Mouse (Mus musculus) limb, embryonic 12.5 days (tissue): ENCODE measurements around the gene Lcp1. TPM values are rescaled to one million over a fixed set of nuclear protein-coding genes. Genes with fewer than 3 reads are reported as not detected.
A peak's percentile ranks its signal among the peaks of the same experiment; 100 is the strongest.

Source experiments
- ATAC-seq: fragments of 200-750 bp; cut with Nextera tagmentation; 2 replicates; pipeline ENCODE4 v1.8.0; 2017; ENCODE audit warnings: low read depth, moderate TSS enrichment; ENCODE audit not compliant: insufficient number of reproducible peaks, insufficient read depth, low FRiP score, low TSS enrichment
- H3K27ac ChIP-seq: fragments of 300-500 bp; sonication (generic); 2 replicates; pipeline ENCODE4 v1.5.1; 2016; ENCODE audit warnings: mild to moderate bottlenecking, moderate library complexity
- H3K27me3 ChIP-seq: fragments of 300-500 bp; sonication (generic); 2 replicates; pipeline ENCODE4 v1.6.1; 2016; ENCODE audit warnings: mild to moderate bottlenecking, moderate library complexity
- H3K36me3 ChIP-seq: fragments of 300-500 bp; sonication (generic); 2 replicates; pipeline ENCODE4 v1.6.1; 2016; ENCODE audit warnings: mild to moderate bottlenecking, moderate library complexity
- H3K4me1 ChIP-seq: fragments of 300-500 bp; sonication (generic); replicated peaks from 2 replicates; pipeline ENCODE4 v1.6.1; 2016
- H3K4me2 ChIP-seq: fragments of 300-500 bp; sonication (generic); 2 replicates; pipeline ENCODE4 v1.6.1; 2016; ENCODE audit warnings: mild to moderate bottlenecking, moderate library complexity
- H3K4me3 ChIP-seq: fragments of 300-500 bp; sonication (generic); replicated peaks from 2 replicates; pipeline ENCODE4 v1.5.1; 2016; ENCODE audit warnings: mild to moderate bottlenecking
- H3K9ac ChIP-seq: fragments of 300-500 bp; sonication (generic); replicated peaks from 2 replicates; pipeline ENCODE4 v1.6.1; 2016; ENCODE audit warnings: mild to moderate bottlenecking, moderate library complexity
- H3K9me3 ChIP-seq: fragments of 300-500 bp; sonication (generic); 2 replicates; pipeline ENCODE4 v1.6.1; 2016; ENCODE audit warnings: mild to moderate bottlenecking, moderate library complexity
- WGBS: fragments of 180-500 bp; shearing (Covaris S2); methylation state at CpG from one replicate; pipeline ENCODE4 v1.1.7; 2016; 5-methylcytosine and 5-hydroxymethylcytosine counted together
- polyA plus RNA-seq: library from polyadenylated mRNA; unstranded; fragments of >200 nt; fragmentation: Nextera tagmentation; extraction: Ambion mirVana; gene quantifications from 2 replicates; pipeline ENCODE4 v1.2.1, GENCODE M21; 2016

Lcp1 gene
- polyA plus RNA-seq, 1 experiment from 2014 or later, result 21.5 TPM

- H3K4me1 ChIP-seq, result 0 out of 2 replicates have a peak, but pooled peaks cover 11% of the 10 kb centered on the region
- H3K9me3 ChIP-seq, result no peaks in the 10 kb centered on the region
- no peak overlapping the region for H3K9ac ChIP-seq
- no peaks in the 10 kb centered on the region for H3K27me3 ChIP-seq
- 55% methylated on average over 6 of the region's 6 CpGs for WGBS
- H3K36me3 ChIP-seq, result no peaks in the 10 kb centered on the region
- peak overlapping the region; percentile 53; the same call in 1 of the 2 replicates for H3K27ac ChIP-seq
- H3K4me2 ChIP-seq, result no peak overlapping the region
- H3K4me3 ChIP-seq, result no peak overlapping the region
- ATAC-seq, result peak; percentile 75; the same call in 1 of the 2 replicates
Observed at GRCm38 (mm10) chr14:75208572-75209151, 77.8 kb downstream of the Lcp1 start.

- WGBS, result 70% methylated on average over 11 of the region's 11 CpGs
- H3K4me2 ChIP-seq, result no peak overlapping the region
- H3K36me3 ChIP-seq, result no peaks in the 10 kb centered on the region
- no peaks in the 10 kb centered on the region for H3K27me3 ChIP-seq
- no peak overlapping the region for H3K4me3 ChIP-seq
- no peak overlapping the region for H3K27ac ChIP-seq
- no peak overlapping the region for H3K9ac ChIP-seq
- ATAC-seq, result no peak
- no peaks in the 10 kb centered on the region for H3K9me3 ChIP-seq
- H3K4me1 ChIP-seq, result 0 out of 2 replicates have a peak, but pooled peaks cover 8% of the 10 kb centered on the region
Observed at GRCm38 (mm10) chr14:75213752-75214151, 82.9 kb downstream of the Lcp1 start.

- ATAC-seq, result no peak
- H3K27ac ChIP-seq, result no peak overlapping the region
Observed at GRCm38 (mm10) chr14:75218843-75219242, 87.9 kb downstream of the Lcp1 start.

GRCm38 (mm10) chr14:75219250-75219913 is 88.5 kb downstream of the Lcp1 start:
- no peak overlapping the region for H3K27ac ChIP-seq
- no peaks in the 10 kb centered on the region for H3K36me3 ChIP-seq
- no peak overlapping the region for H3K4me3 ChIP-seq
- H3K9ac ChIP-seq, result no peak overlapping the region
- 82% methylated on average over 5 of the region's 5 CpGs for WGBS
- no peak overlapping the region for H3K4me2 ChIP-seq
- no peaks in the 10 kb centered on the region for H3K27me3 ChIP-seq
- ATAC-seq, result no peak
- H3K4me1 ChIP-seq, result no peaks in the 10 kb centered on the region
- no peaks in the 10 kb centered on the region for H3K9me3 ChIP-seq

More at GRCm38 (mm10) chr14:75218843-75219242, 87.9 kb downstream of the Lcp1 start:
- no peaks in the 10 kb centered on the region for H3K9me3 ChIP-seq
- H3K4me2 ChIP-seq, result no peak overlapping the region
- no peak overlapping the region for H3K9ac ChIP-seq
- WGBS, result 88% methylated on average over 2 of the region's 2 CpGs
- no peaks in the 10 kb centered on the region for H3K27me3 ChIP-seq
- no peak overlapping the region for H3K4me3 ChIP-seq
- no peaks in the 10 kb centered on the region for H3K36me3 ChIP-seq
- H3K4me1 ChIP-seq, result 0 out of 2 replicates have a peak, but pooled peaks cover 2% of the 10 kb centered on the region

- 79% methylated on average over 6 of the region's 6 CpGs for WGBS
Observed at GRCm38 (mm10) chr14:75222386-75222785, 91.5 kb downstream of the Lcp1 start.

GRCm38 (mm10) chr14:75227453-75228084 is 96.7 kb downstream of the Lcp1 start:
- ATAC-seq, result no peak
- 78% methylated on average over 6 of the region's 6 CpGs for WGBS

More at GRCm38 (mm10) chr14:75222386-75222785, 91.5 kb downstream of the Lcp1 start:
- Histone ChIP-seq H3K4me1 (no peaks in the 10 kb centered on the region), H3K4me3 (no peak overlapping the region), H3K9me3 (no peaks in the 10 kb centered on the region), H3K9ac (no peak overlapping the region), H3K36me3 (no peaks in the 10 kb centered on the region), H3K4me2 (no peak overlapping the region), H3K27me3 (no peaks in the 10 kb centered on the region), H3K27ac (no peak overlapping the region)
- ATAC-seq, result no peak

GRCm38 (mm10) chr14:75229834-75230233 is 98.9 kb downstream of the Lcp1 start:
- no peaks in the 10 kb centered on the region for H3K9me3 ChIP-seq
- no peak overlapping the region for H3K4me3 ChIP-seq
- no peaks in the 10 kb centered on the region for H3K36me3 ChIP-seq
- 70% methylated on average over 2 of the region's 2 CpGs for WGBS
- no peak overlapping the region for H3K27ac ChIP-seq
- no peaks in the 10 kb centered on the region for H3K4me1 ChIP-seq
- H3K4me2 ChIP-seq, result no peak overlapping the region
- ATAC-seq, result no peak
- no peaks in the 10 kb centered on the region for H3K27me3 ChIP-seq
- H3K9ac ChIP-seq, result no peak overlapping the region

More at GRCm38 (mm10) chr14:75227453-75228084, 96.7 kb downstream of the Lcp1 start:
- H3K27me3 ChIP-seq, result no peaks in the 10 kb centered on the region
- H3K4me1 ChIP-seq, result no peaks in the 10 kb centered on the region
- H3K9ac ChIP-seq, result no peak overlapping the region
- H3K9me3 ChIP-seq, result no peaks in the 10 kb centered on the region
- H3K36me3 ChIP-seq, result no peaks in the 10 kb centered on the region
- H3K4me2 ChIP-seq, result no peak overlapping the region
- H3K4me3 ChIP-seq, result no peak overlapping the region
- no peak overlapping the region for H3K27ac ChIP-seq

- no peaks in the 10 kb centered on the region for H3K9me3 ChIP-seq
- H3K27me3 ChIP-seq, result no peaks in the 10 kb centered on the region
- no peak overlapping the region for H3K27ac ChIP-seq
- no peak overlapping the region for H3K4me2 ChIP-seq
- no peak overlapping the region for H3K9ac ChIP-seq
- no peak overlapping the region for H3K4me3 ChIP-seq
- no peaks in the 10 kb centered on the region; the same call in 1 of the 2 replicates for H3K4me1 ChIP-seq
- no peaks in the 10 kb centered on the region for H3K36me3 ChIP-seq
- WGBS, result 90% methylated on average over 5 of the region's 5 CpGs
- ATAC-seq, result no peak
Observed at GRCm38 (mm10) chr14:75233070-75233469, 102.2 kb downstream of the Lcp1 start.

- no peaks in the 10 kb centered on the region for H3K27me3 ChIP-seq
- no peak for ATAC-seq
- no peak overlapping the region for H3K4me3 ChIP-seq
- no peak overlapping the region for H3K9ac ChIP-seq
- WGBS, result 91% methylated on average over 8 of the region's 8 CpGs
- no peaks in the 10 kb centered on the region; the same call in 1 of the 2 replicates for H3K4me1 ChIP-seq
- no peak overlapping the region for H3K27ac ChIP-seq
- no peaks in the 10 kb centered on the region for H3K36me3 ChIP-seq
- no peak overlapping the region for H3K4me2 ChIP-seq
- H3K9me3 ChIP-seq, result no peaks in the 10 kb centered on the region
Observed at GRCm38 (mm10) chr14:75235552-75235951, 104.7 kb downstream of the Lcp1 start.

GRCm38 (mm10) chr14:75235955-75236635 is 105.2 kb downstream of the Lcp1 start:
- Histone ChIP-seq H3K4me2 (no peak overlapping the region), H3K27me3 (no peaks in the 10 kb centered on the region), H3K36me3 (no peaks in the 10 kb centered on the region), H3K27ac (no peak overlapping the region), H3K9me3 (no peaks in the 10 kb centered on the region), H3K9ac (no peak overlapping the region), H3K4me3 (no peak overlapping the region), H3K4me1 (no peaks in the 10 kb centered on the region; the same call in 1 of the 2 replicates)
- WGBS, result 64% methylated on average over 9 of the region's 9 CpGs
- ATAC-seq, result no peak

GRCm38 (mm10) chr14:75236636-75237003 is 105.7 kb downstream of the Lcp1 start:
- H3K9me3 ChIP-seq, result no peaks in the 10 kb centered on the region
- H3K27me3 ChIP-seq, result no peaks in the 10 kb centered on the region
- H3K4me1 ChIP-seq, result no peaks in the 10 kb centered on the region; the same call in 1 of the 2 replicates
- H3K36me3 ChIP-seq, result no peaks in the 10 kb centered on the region
- H3K9ac ChIP-seq, result no peak overlapping the region
- H3K4me2 ChIP-seq, result no peak overlapping the region
- 90% methylated on average over 4 of the region's 4 CpGs for whole genome bisulfite sequencing
- ATAC-seq, result no peak
- no peak overlapping the region for H3K27ac ChIP-seq
- H3K4me3 ChIP-seq, result no peak overlapping the region
